Mouse (Mus musculus) forebrain, embryonic 10.5 days (tissue): ENCODE data around the gene Adi1. TPM values are rescaled to one million over a fixed set of nuclear protein-coding genes. Genes with fewer than 3 reads are reported as not detected.

Experiments
- DNase-seq: peaks from one replicate; pipeline ENCODE4 v3.0.0-alpha.2; 2017; ENCODE audit warnings: low spot score; ENCODE audit errors: extremely low spot score
- H3K27ac ChIP-seq: fragments of 300-500 bp; sonication (generic); 2 replicates; pipeline ENCODE4 v1.5.1; 2016; ENCODE audit warnings: mild to moderate bottlenecking
- H3K27me3 ChIP-seq: fragments of 300-500 bp; sonication (generic); 2 replicates; pipeline ENCODE4 v1.6.1; 2016; ENCODE audit warnings: mild to moderate bottlenecking; ENCODE audit not compliant: poor library complexity, severe bottlenecking
- H3K36me3 ChIP-seq: fragments of 300-500 bp; sonication (generic); replicated peaks from 2 replicates; pipeline ENCODE4 v1.6.1; 2016; ENCODE audit warnings: mild to moderate bottlenecking, moderate library complexity
- H3K4me1 ChIP-seq: fragments of 300-500 bp; sonication (generic); 2 replicates; pipeline ENCODE4 v1.6.1; 2016
- H3K4me3 ChIP-seq: fragments of 300-500 bp; sonication (generic); 2 replicates; pipeline ENCODE4 v1.5.1; 2016; ENCODE audit warnings: mild to moderate bottlenecking, moderate library complexity
- H3K9me3 ChIP-seq: fragments of 300-500 bp; sonication (generic); 2 replicates; pipeline ENCODE4 v1.6.1; 2016; ENCODE audit warnings: mild to moderate bottlenecking, moderate library complexity
- WGBS: fragments of 180-500 bp; shearing (Covaris S2); methylation state at CpG from one replicate; pipeline ENCODE4 v1.1.7; 2016; 5-methylcytosine and 5-hydroxymethylcytosine counted together
- polyA plus RNA-seq: library from polyadenylated mRNA; unstranded; fragments of >200 nt; fragmentation: Nextera tagmentation; extraction: Ambion mirVana; gene quantifications from 2 replicates; pipeline ENCODE4 v1.2.1, GENCODE M21; 2016

Gene Adi1
- polyA plus RNA-seq, 1 experiment from 2014 or later: 59.2 TPM

GRCm38 (mm10) chr12:28699656-28700055 is 24.6 kb downstream of the Adi1 start:
- 0 out of 2 replicates have a peak, but pooled peaks cover 8% of the 10 kb centered on the region for H3K27me3 ChIP-seq
- peaks cover 19% of the 10 kb centered on the region; the same call in 1 of the 2 replicates for H3K36me3 ChIP-seq
- H3K4me1 ChIP-seq: peaks cover 34% of the 10 kb centered on the region
- H3K9me3 ChIP-seq: no peaks in the 10 kb centered on the region
- peak overlapping the region; percentile 83 for H3K27ac ChIP-seq
- DNase-seq: peak; percentile 59
- H3K4me3 ChIP-seq: no peak overlapping the region
- WGBS: 12% methylated on average over 6 of the region's 6 CpGs

- Histone ChIP-seq H3K27me3 (0 out of 2 replicates have a peak, but pooled peaks cover 8% of the 10 kb centered on the region), H3K4me1 (peaks cover 38% of the 10 kb centered on the region), H3K9me3 (no peaks in the 10 kb centered on the region), H3K4me3 (no peak overlapping the region), H3K27ac (peak overlapping the region; percentile 83), H3K36me3 (peaks cover 15% of the 10 kb centered on the region; the same call in 1 of the 2 replicates)
- no peak for DNase-seq
- WGBS: 40% methylated on average over 3 of the region's 3 CpGs
Observed at GRCm38 (mm10) chr12:28700101-28700511, 25.1 kb downstream of the Adi1 start.

GRCm38 (mm10) chr12:28700561-28701025 is 25.6 kb downstream of the Adi1 start:
- Histone ChIP-seq H3K36me3 (peaks cover 12% of the 10 kb centered on the region; the same call in 1 of the 2 replicates), H3K4me3 (no peak overlapping the region), H3K27ac (peak overlapping the region; percentile 83; the same call in 1 of the 2 replicates), H3K27me3 (0 out of 2 replicates have a peak, but pooled peaks cover 10% of the 10 kb centered on the region), H3K9me3 (no peaks in the 10 kb centered on the region), H3K4me1 (peaks cover 43% of the 10 kb centered on the region)
- 90% methylated on average over 19 of the region's 19 CpGs for WGBS
- DNase-seq: no peak

GRCm38 (mm10) chr12:28701302-28701701 is 26.3 kb downstream of the Adi1 start:
- Histone ChIP-seq H3K36me3 (peaks cover 6% of the 10 kb centered on the region; the same call in 1 of the 2 replicates), H3K4me1 (peaks cover 43% of the 10 kb centered on the region), H3K27ac (0 out of 2 replicates have a peak overlapping the region, but pooled peaks have one; percentile 15), H3K27me3 (0 out of 2 replicates have a peak, but pooled peaks cover 15% of the 10 kb centered on the region), H3K4me3 (no peak overlapping the region), H3K9me3 (no peaks in the 10 kb centered on the region)
- 91% methylated on average over 11 of the region's 11 CpGs for WGBS
- DNase-seq: no peak

GRCm38 (mm10) chr12:28704381-28704780 is 29.4 kb downstream of the Adi1 start:
- Histone ChIP-seq H3K4me3 (no peak overlapping the region), H3K27ac (0 out of 2 replicates have a peak overlapping the region, but pooled peaks have one; percentile 25), H3K36me3 (peaks cover 7% of the 10 kb centered on the region), H3K4me1 (peaks cover 30% of the 10 kb centered on the region), H3K9me3 (no peaks in the 10 kb centered on the region), H3K27me3 (0 out of 2 replicates have a peak, but pooled peaks cover 15% of the 10 kb centered on the region)
- peak; percentile 23 for DNase-seq
- WGBS: 7% methylated on average over 12 of the region's 12 CpGs

- H3K4me3 ChIP-seq: no peak overlapping the region
- WGBS: 90% methylated on average over 6 of the region's 6 CpGs
- H3K36me3 ChIP-seq: peaks cover 15% of the 10 kb centered on the region
- no peak overlapping the region for H3K27ac ChIP-seq
- no peaks in the 10 kb centered on the region for H3K9me3 ChIP-seq
- 0 out of 2 replicates have a peak, but pooled peaks cover 15% of the 10 kb centered on the region for H3K27me3 ChIP-seq
- H3K4me1 ChIP-seq: peaks cover 25% of the 10 kb centered on the region
- no peak for DNase-seq
Observed at GRCm38 (mm10) chr12:28705204-28705603, 30.2 kb downstream of the Adi1 start.

GRCm38 (mm10) chr12:28708154-28708553 is 33.1 kb downstream of the Adi1 start:
- H3K4me3 ChIP-seq: no peak overlapping the region
- H3K4me1 ChIP-seq: peaks cover 19% of the 10 kb centered on the region
- 89% methylated on average over 4 of the region's 4 CpGs for WGBS
- 0 out of 2 replicates have a peak, but pooled peaks cover 14% of the 10 kb centered on the region for H3K27me3 ChIP-seq
- H3K9me3 ChIP-seq: no peaks in the 10 kb centered on the region
- no peak overlapping the region for H3K27ac ChIP-seq
- H3K36me3 ChIP-seq: peaks cover 43% of the 10 kb centered on the region
- DNase-seq: no peak

GRCm38 (mm10) chr12:28710566-28711185 is 35.6 kb downstream of the Adi1 start:
- Histone ChIP-seq H3K27ac (peak overlapping the region; percentile 40; the same call in 1 of the 2 replicates), H3K4me1 (no peaks in the 10 kb centered on the region), H3K9me3 (no peaks in the 10 kb centered on the region), H3K36me3 (peaks cover 48% of the 10 kb centered on the region), H3K4me3 (no peak overlapping the region), H3K27me3 (0 out of 2 replicates have a peak, but pooled peaks cover 4% of the 10 kb centered on the region)
- WGBS: 68% methylated on average over 22 of the region's 22 CpGs
- no peak for DNase-seq

- no peak overlapping the region for H3K27ac ChIP-seq
- H3K36me3 ChIP-seq: peaks cover 55% of the 10 kb centered on the region
- no peaks in the 10 kb centered on the region for H3K27me3 ChIP-seq
- H3K4me1 ChIP-seq: peaks cover 5% of the 10 kb centered on the region; the same call in 1 of the 2 replicates
- WGBS: 88% methylated on average over 24 of the region's 24 CpGs
- no peak overlapping the region for H3K4me3 ChIP-seq
- H3K9me3 ChIP-seq: no peaks in the 10 kb centered on the region
- no peak for DNase-seq
Observed at GRCm38 (mm10) chr12:28714822-28715632, 40.0 kb downstream of the Adi1 start.

- no peak overlapping the region for H3K27ac ChIP-seq
- 66% methylated on average over 2 of the region's 2 CpGs for WGBS
- DNase-seq: no peak
- H3K9me3 ChIP-seq: no peaks in the 10 kb centered on the region
- peaks cover 5% of the 10 kb centered on the region; the same call in 1 of the 2 replicates for H3K4me1 ChIP-seq
- peaks cover 56% of the 10 kb centered on the region for H3K36me3 ChIP-seq
- H3K4me3 ChIP-seq: no peak overlapping the region
- no peaks in the 10 kb centered on the region for H3K27me3 ChIP-seq
Observed at GRCm38 (mm10) chr12:28717066-28717465, 42.0 kb downstream of the Adi1 start.

- peaks cover 5% of the 10 kb centered on the region; the same call in 1 of the 2 replicates for H3K4me1 ChIP-seq
- H3K9me3 ChIP-seq: no peaks in the 10 kb centered on the region
- no peak for DNase-seq
- 88% methylated on average over 2 of the region's 2 CpGs for WGBS
- H3K27me3 ChIP-seq: no peaks in the 10 kb centered on the region
- H3K4me3 ChIP-seq: no peak overlapping the region
- no peak overlapping the region for H3K27ac ChIP-seq
- peaks cover 52% of the 10 kb centered on the region for H3K36me3 ChIP-seq
Observed at GRCm38 (mm10) chr12:28718106-28718505, 43.1 kb downstream of the Adi1 start.

- no peaks in the 10 kb centered on the region for H3K9me3 ChIP-seq
- no peak overlapping the region for H3K27ac ChIP-seq
- no peak overlapping the region for H3K4me3 ChIP-seq
- WGBS: 90% methylated on average over 3 of the region's 3 CpGs
- DNase-seq: no peak
- peaks cover 48% of the 10 kb centered on the region for H3K36me3 ChIP-seq
- no peaks in the 10 kb centered on the region for H3K27me3 ChIP-seq
- H3K4me1 ChIP-seq: no peaks in the 10 kb centered on the region
Observed at GRCm38 (mm10) chr12:28724366-28724765, 49.3 kb downstream of the Adi1 start.
